Mouse (Mus musculus) heart, embryonic 15.5 days (tissue): ENCODE data around the gene Adgrf4. TPM values are rescaled to one million over a fixed set of nuclear protein-coding genes. Genes with fewer than 3 reads are reported as not detected.

Experiments
- ATAC-seq: fragments of 200-750 bp; cut with Nextera tagmentation; replicated peaks from 2 replicates; pipeline ENCODE4 v1.8.0; 2017; ENCODE audit warnings: low read depth, moderate TSS enrichment; ENCODE audit not compliant: insufficient number of reproducible peaks, insufficient read depth, low FRiP score
- H3K27ac ChIP-seq: fragments of 300-500 bp; sonication (generic); 2 replicates; pipeline ENCODE4 v1.5.1; 2015; ENCODE audit warnings: mild to moderate bottlenecking, inconsistent platforms
- H3K27me3 ChIP-seq: fragments of 300-500 bp; sonication (generic); 2 replicates; pipeline ENCODE4 v1.6.1; 2015; ENCODE audit warnings: inconsistent platforms
- H3K36me3 ChIP-seq: fragments of 300-500 bp; sonication (generic); 2 replicates; pipeline ENCODE4 v1.6.1; 2015; ENCODE audit warnings: mild to moderate bottlenecking, inconsistent platforms
- H3K4me1 ChIP-seq: fragments of 300-500 bp; sonication (generic); replicated peaks from 2 replicates; pipeline ENCODE4 v1.6.1; 2015; ENCODE audit warnings: inconsistent platforms
- H3K4me2 ChIP-seq: fragments of 300-500 bp; sonication (generic); 2 replicates; pipeline ENCODE4 v1.6.1; 2015; ENCODE audit warnings: inconsistent platforms, mild to moderate bottlenecking, moderate library complexity
- H3K4me3 ChIP-seq: fragments of 300-500 bp; sonication (generic); 2 replicates; pipeline ENCODE4 v1.5.1; 2015; ENCODE audit warnings: mild to moderate bottlenecking, inconsistent platforms
- H3K9ac ChIP-seq: fragments of 300-500 bp; sonication (generic); 2 replicates; pipeline ENCODE4 v1.6.1; 2015; ENCODE audit warnings: mild to moderate bottlenecking, inconsistent platforms
- H3K9me3 ChIP-seq: fragments of 300-500 bp; sonication (generic); replicated peaks from 2 replicates; pipeline ENCODE4 v1.6.1; 2016; ENCODE audit warnings: inconsistent platforms
- WGBS: fragments of 180-500 bp; shearing (Covaris S2); methylation state at CpG from one replicate; pipeline ENCODE4 v1.1.7; 2015; ENCODE audit warnings: mixed read lengths; 5-methylcytosine and 5-hydroxymethylcytosine counted together
- polyA plus RNA-seq: library from polyadenylated mRNA; unstranded; fragments of >200 nt; fragmentation: Nextera tagmentation; extraction: Ambion mirVana; gene quantifications from 2 replicates; pipeline ENCODE4 v1.2.1, GENCODE M21; 2015

The Adgrf4 gene
- 0.04 TPM in 1 of 2 replicates, not detected in the other for polyA plus RNA-seq

GRCm38 (mm10) chr17:42692136-42692535 is at the start of gene Adgrf4:
TSS of gene Adgrf4 (minus strand) at chr17:42692284.
- no peaks in the 10 kb centered on the region for H3K9me3 ChIP-seq
- H3K4me3 ChIP-seq = no peak within 1 kb of the TSS
- no peak within 1 kb of the TSS for H3K9ac ChIP-seq
- no peak for ATAC-seq
- H3K27me3 ChIP-seq = no peaks in the 10 kb centered on the region
- no peak within 1 kb of the TSS for H3K27ac ChIP-seq
- no peaks in the 10 kb centered on the region for H3K4me1 ChIP-seq
- 57% methylated on average over 10 of the region's 10 CpGs for WGBS
- no peak within 1 kb of the TSS for H3K4me2 ChIP-seq
- H3K36me3 ChIP-seq = no peaks in the 10 kb centered on the region

GRCm38 (mm10) chr17:42741801-42742217 is 49.7 kb upstream of the Adgrf4 start, which contains the start of gene Adgrf2:
TSS of gene Adgrf2 (minus strand) at chr17:42742179.
- Histone ChIP-seq H3K9ac (no peak within 1 kb of the TSS), H3K4me2 (peak within 1 kb of the TSS; percentile 41), H3K27ac (no peak within 1 kb of the TSS; the same call in 1 of the 2 replicates), H3K4me3 (no peak within 1 kb of the TSS), H3K4me1 (peaks cover 6% of the 10 kb centered on the region; the same call in 1 of the 2 replicates), H3K9me3 (no peaks in the 10 kb centered on the region), H3K27me3 (no peaks in the 10 kb centered on the region), H3K36me3 (no peaks in the 10 kb centered on the region)
- 11% methylated on average over 7 of the region's 7 CpGs for WGBS
- ATAC-seq = 0 out of 2 replicates have a peak, but pooled peaks have one; percentile 27

- no peaks in the 10 kb centered on the region for H3K36me3 ChIP-seq
- no peak overlapping the region for H3K4me2 ChIP-seq
- H3K4me3 ChIP-seq = no peak overlapping the region
- H3K9me3 ChIP-seq = no peaks in the 10 kb centered on the region
- ATAC-seq = no peak
- H3K27ac ChIP-seq = no peak overlapping the region
- 76% methylated on average over 6 of the region's 6 CpGs for WGBS
- H3K9ac ChIP-seq = no peak overlapping the region
- H3K4me1 ChIP-seq = peaks cover 6% of the 10 kb centered on the region; the same call in 1 of the 2 replicates
- no peaks in the 10 kb centered on the region for H3K27me3 ChIP-seq
Observed at GRCm38 (mm10) chr17:42738794-42739193, 46.7 kb upstream of the Adgrf4 start.

- H3K27ac ChIP-seq = no peak overlapping the region
- H3K9me3 ChIP-seq = no peaks in the 10 kb centered on the region
- H3K36me3 ChIP-seq = no peaks in the 10 kb centered on the region
- no peak overlapping the region for H3K4me3 ChIP-seq
- no peak overlapping the region for H3K4me2 ChIP-seq
- H3K9ac ChIP-seq = no peak overlapping the region
- 46% methylated on average over 3 of the region's 3 CpGs for whole genome bisulfite sequencing
- ATAC-seq = no peak
- H3K27me3 ChIP-seq = no peaks in the 10 kb centered on the region
- H3K4me1 ChIP-seq = no peaks in the 10 kb centered on the region
Observed at GRCm38 (mm10) chr17:42717161-42717560, 25.1 kb upstream of the Adgrf4 start.

- no peak overlapping the region for H3K9ac ChIP-seq
- H3K36me3 ChIP-seq = no peaks in the 10 kb centered on the region
- H3K4me1 ChIP-seq = no peaks in the 10 kb centered on the region
- no peaks in the 10 kb centered on the region for H3K27me3 ChIP-seq
- H3K27ac ChIP-seq = no peak overlapping the region
- no peaks in the 10 kb centered on the region for H3K9me3 ChIP-seq
- ATAC-seq = no peak
- H3K4me2 ChIP-seq = no peak overlapping the region
- 91% methylated on average over 7 of the region's 7 CpGs for WGBS
- no peak overlapping the region for H3K4me3 ChIP-seq
Observed at GRCm38 (mm10) chr17:42714991-42715390, 22.9 kb upstream of the Adgrf4 start.

GRCm38 (mm10) chr17:42710717-42711116 is 18.6 kb upstream of the Adgrf4 start:
- 83% methylated on average over 7 of the region's 7 CpGs for WGBS
- H3K9ac ChIP-seq = no peak overlapping the region

GRCm38 (mm10) chr17:42705611-42706010 is 13.5 kb upstream of the Adgrf4 start:
- H3K27ac ChIP-seq = no peak overlapping the region

More at GRCm38 (mm10) chr17:42710717-42711116, 18.6 kb upstream of the Adgrf4 start:
- Histone ChIP-seq H3K9me3 (no peaks in the 10 kb centered on the region), H3K4me2 (no peak overlapping the region), H3K27ac (no peak overlapping the region), H3K4me1 (no peaks in the 10 kb centered on the region), H3K4me3 (no peak overlapping the region), H3K36me3 (no peaks in the 10 kb centered on the region), H3K27me3 (no peaks in the 10 kb centered on the region)
- no peak for ATAC-seq

GRCm38 (mm10) chr17:42702198-42702597 is 10.1 kb upstream of the Adgrf4 start:
- Histone ChIP-seq H3K27me3 (no peaks in the 10 kb centered on the region), H3K36me3 (no peaks in the 10 kb centered on the region), H3K4me1 (no peaks in the 10 kb centered on the region), H3K27ac (no peak overlapping the region), H3K9ac (no peak overlapping the region), H3K9me3 (no peaks in the 10 kb centered on the region), H3K4me2 (no peak overlapping the region), H3K4me3 (no peak overlapping the region)
- 84% methylated on average over 9 of the region's 9 CpGs for WGBS
- ATAC-seq = no peak

More at GRCm38 (mm10) chr17:42705611-42706010, 13.5 kb upstream of the Adgrf4 start:
- Histone ChIP-seq H3K9ac (no peak overlapping the region), H3K36me3 (no peaks in the 10 kb centered on the region), H3K4me2 (no peak overlapping the region), H3K4me1 (no peaks in the 10 kb centered on the region), H3K9me3 (no peaks in the 10 kb centered on the region), H3K27me3 (no peaks in the 10 kb centered on the region), H3K4me3 (no peak overlapping the region)
- ATAC-seq = no peak
- WGBS = 74% methylated on average over 4 of the region's 4 CpGs

GRCm38 (mm10) chr17:42694730-42695129 is 2.6 kb upstream of the Adgrf4 start:
- Histone ChIP-seq H3K4me2 (no peak overlapping the region), H3K27me3 (no peaks in the 10 kb centered on the region), H3K9me3 (no peaks in the 10 kb centered on the region), H3K36me3 (no peaks in the 10 kb centered on the region), H3K9ac (no peak overlapping the region), H3K27ac (no peak overlapping the region), H3K4me1 (no peaks in the 10 kb centered on the region), H3K4me3 (no peak overlapping the region)
- 71% methylated on average over 4 of the region's 4 CpGs for WGBS
- no peak for ATAC-seq

- no peak for ATAC-seq
- Histone ChIP-seq H3K9me3 (no peaks in the 10 kb centered on the region), H3K36me3 (no peaks in the 10 kb centered on the region), H3K9ac (no peak overlapping the region), H3K4me1 (no peaks in the 10 kb centered on the region), H3K27me3 (no peaks in the 10 kb centered on the region), H3K4me3 (no peak overlapping the region), H3K4me2 (no peak overlapping the region), H3K27ac (no peak overlapping the region)
- WGBS = 82% methylated on average over 8 of the region's 8 CpGs
Observed at GRCm38 (mm10) chr17:42690531-42690930, 1.6 kb downstream of the Adgrf4 start.

GRCm38 (mm10) chr17:42658634-42659422 is 33.3 kb downstream of the Adgrf4 start:
- no peak for ATAC-seq
- Histone ChIP-seq H3K27ac (no peak overlapping the region), H3K4me1 (no peaks in the 10 kb centered on the region), H3K4me2 (0 out of 2 replicates have a peak overlapping the region, but pooled peaks have one; percentile 25), H3K9ac (no peak overlapping the region), H3K27me3 (no peaks in the 10 kb centered on the region), H3K36me3 (no peaks in the 10 kb centered on the region), H3K4me3 (no peak overlapping the region), H3K9me3 (no peaks in the 10 kb centered on the region)
- WGBS = 19% methylated on average over 14 of the region's 14 CpGs
